Mouse (Mus musculus) retina, postnatal 7 days (tissue): ENCODE results near the gene Ppp1r35.

Experiments
- DNase-seq: peaks from one replicate; pipeline ENCODE4 v3.0.0-alpha.2; 2012; ENCODE audit warnings: low read depth, low spot score

The Ppp1r35 gene

GRCm38 (mm10) chr5:137826421-137826820 lies 47.8 kb downstream of the Ppp1r35 start:
- DNase-seq: no peak

DNA sequence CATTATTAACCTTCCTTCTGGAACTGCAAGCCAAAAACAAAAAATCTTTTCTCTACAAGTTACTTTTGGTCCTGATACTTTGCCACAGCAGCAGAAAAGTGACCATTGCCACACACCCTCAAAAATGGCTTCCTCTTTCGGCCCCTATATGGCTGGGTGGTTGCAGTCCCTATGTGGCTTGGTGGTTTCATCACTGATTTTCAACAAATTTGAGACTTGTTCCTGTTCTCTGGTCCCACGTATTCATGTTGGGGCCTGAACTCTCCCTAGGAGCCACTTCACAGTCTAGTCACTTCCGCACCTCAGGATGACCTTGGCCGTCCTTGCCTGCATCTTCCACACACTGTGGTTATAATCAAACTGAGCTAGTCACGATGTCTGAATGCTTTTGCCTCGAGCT lies 50.0 kb downstream of the Ppp1r35 start:
- no peak for DNase-seq
